Mouse (Mus musculus) heart, embryonic 12.5 days (tissue): ENCODE measurements at regions not wholly inside any gene's neighbourhood (a gene's known extent, or its start where the extent isn't known, plus 50 kb on each side); places are given as distances from the start of the nearest gene placed in this dataset.

Experiments
- ATAC-seq: fragments of 200-750 bp; cut with Nextera tagmentation; 2 replicates; pipeline ENCODE4 v1.8.0; 2017; ENCODE audit warnings: moderate TSS enrichment, moderate library complexity; ENCODE audit not compliant: insufficient number of reproducible peaks, low FRiP score
- H3K27ac ChIP-seq: fragments of 300-500 bp; sonication (generic); 2 replicates; pipeline ENCODE4 v1.5.1; 2016; ENCODE audit warnings: mild to moderate bottlenecking, moderate library complexity; ENCODE audit not compliant: poor library complexity, severe bottlenecking
- H3K27me3 ChIP-seq: fragments of 300-500 bp; sonication (generic); replicated peaks from 2 replicates; pipeline ENCODE4 v1.6.1; 2016; ENCODE audit warnings: mild to moderate bottlenecking, moderate library complexity
- H3K36me3 ChIP-seq: fragments of 300-500 bp; sonication (generic); 2 replicates; pipeline ENCODE4 v1.6.1; 2016; ENCODE audit warnings: mild to moderate bottlenecking, moderate library complexity
- H3K4me1 ChIP-seq: fragments of 300-500 bp; sonication (generic); replicated peaks from 2 replicates; pipeline ENCODE4 v1.6.1; 2016; ENCODE audit warnings: mild to moderate bottlenecking
- H3K4me2 ChIP-seq: fragments of 300-500 bp; sonication (generic); 2 replicates; pipeline ENCODE4 v1.6.1; 2016; ENCODE audit warnings: mild to moderate bottlenecking, moderate library complexity
- H3K4me3 ChIP-seq: fragments of 300-500 bp; sonication (generic); 2 replicates; pipeline ENCODE4 v1.5.1; 2016; ENCODE audit warnings: mild to moderate bottlenecking
- H3K9ac ChIP-seq: fragments of 300-500 bp; sonication (generic); 2 replicates; pipeline ENCODE4 v1.6.1; 2016; ENCODE audit warnings: mild to moderate bottlenecking, moderate library complexity
- H3K9me3 ChIP-seq: fragments of 300-500 bp; sonication (generic); replicated peaks from 2 replicates; pipeline ENCODE4 v1.6.1; 2016; ENCODE audit warnings: mild to moderate bottlenecking, moderate library complexity
- WGBS: fragments of 180-500 bp; shearing (Covaris S2); methylation state at CpG from one replicate; pipeline ENCODE4 v1.1.7; 2016; 5-methylcytosine and 5-hydroxymethylcytosine counted together

DNA sequence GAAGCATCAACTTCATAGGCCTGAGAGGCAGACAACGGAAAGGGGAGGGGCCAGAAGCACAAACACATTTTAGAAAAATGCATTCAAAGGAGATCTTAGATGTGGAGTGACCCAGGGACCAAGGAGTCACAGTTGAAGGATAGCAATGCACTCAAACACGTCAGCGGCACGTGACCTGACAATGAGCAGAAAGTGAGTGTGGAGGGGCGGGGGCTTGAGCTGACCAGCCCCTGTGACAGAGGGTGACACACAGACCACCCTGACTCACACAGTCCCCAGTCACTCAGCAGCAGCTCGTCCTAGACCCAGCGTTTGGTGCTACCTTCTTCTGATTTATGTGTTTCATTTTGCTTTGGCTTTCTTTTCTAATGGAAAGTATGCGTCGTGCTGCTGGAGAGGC, 1111.5 kb downstream of the Synb start:
- Histone ChIP-seq H3K9ac (no peak overlapping the region), H3K4me1 (no peaks in the 10 kb centered on the region)
- 41% methylated on average over 9 of the region's 9 CpGs for WGBS

DNA sequence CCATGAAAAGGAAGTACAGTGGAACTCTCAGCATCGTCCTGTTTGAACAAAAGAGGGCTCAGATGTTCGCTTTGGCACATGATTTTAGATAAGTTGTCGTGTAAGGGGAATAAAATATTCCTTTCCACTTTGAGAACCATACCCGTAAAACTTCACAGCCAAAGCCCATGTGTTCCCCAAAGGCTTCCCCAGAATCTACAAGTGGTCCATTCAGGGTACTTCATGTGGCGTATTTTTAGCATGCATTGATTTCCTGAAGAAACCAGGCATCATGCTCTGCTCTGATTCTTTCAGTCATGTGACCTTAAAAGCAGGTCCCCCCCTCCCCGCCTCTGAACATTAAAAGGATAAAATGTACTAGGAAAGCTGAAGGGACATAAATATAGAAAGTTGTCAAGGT, 1112.9 kb downstream of the Synb start:
- no peak for ATAC-seq
- Histone ChIP-seq H3K36me3 (no peaks in the 10 kb centered on the region), H3K9ac (no peak overlapping the region), H3K27ac (no peak overlapping the region), H3K27me3 (peaks cover 15% of the 10 kb centered on the region; the same call in 1 of the 2 replicates), H3K4me3 (no peak overlapping the region), H3K9me3 (peaks cover 5% of the 10 kb centered on the region), H3K4me1 (no peaks in the 10 kb centered on the region), H3K4me2 (no peak overlapping the region)
- WGBS = 76% methylated on average over 6 of the region's 6 CpGs

More for the DNA sequence above, 1111.5 kb downstream of the Synb start:
- Histone ChIP-seq H3K27ac (no peak overlapping the region), H3K36me3 (no peaks in the 10 kb centered on the region), H3K27me3 (peaks cover 15% of the 10 kb centered on the region; the same call in 1 of the 2 replicates), H3K4me2 (peak overlapping the region; percentile 27; the same call in 1 of the 2 replicates), H3K4me3 (no peak overlapping the region), H3K9me3 (peaks cover 5% of the 10 kb centered on the region)
- no peak for ATAC-seq
